ENCODE assay signal across 16 mouse cellular contexts in genomic region chr2:72015366-72015765, GRCm38 (mm10).
"Had no signal": no experiment of that assay in that cellular context is flagged by ENCODE, and none has a peak within 500 bp of the region (broad histone marks: within the 10 kb centered on the region; RNA-seq: fewer than 3 reads in every experiment).

No protein-coding gene starts in this region.

- H3K9me3 ChIP-seq: liver, embryonic 12.5 days; liver, embryonic 15.5 days; lung, embryonic 15.5 days; megakaryocyte, embryonic 14.5 days; midbrain, embryonic 12.5 days; neural tube, embryonic 13.5 days had no signal

- H3K27ac ChIP-seq: kidney, postnatal 0 days; liver, embryonic 12.5 days; liver, embryonic 15.5 days; lung, embryonic 15.5 days; midbrain, embryonic 12.5 days; neural tube, embryonic 13.5 days had no signal

- H3K4me1 ChIP-seq: liver, embryonic 12.5 days; liver, embryonic 15.5 days; megakaryocyte, embryonic 14.5 days; midbrain, embryonic 12.5 days; neural tube, embryonic 13.5 days had no signal

- H3K27me3 ChIP-seq: liver, embryonic 12.5 days; liver, embryonic 15.5 days; lung, embryonic 15.5 days; midbrain, embryonic 12.5 days; neural tube, embryonic 13.5 days had no signal

- H3K4me3 ChIP-seq: liver, embryonic 12.5 days; liver, embryonic 15.5 days; lung, embryonic 15.5 days; megakaryocyte, embryonic 14.5 days; midbrain, embryonic 12.5 days; myocyte; neural tube, embryonic 13.5 days had no signal

- H3K4me2 ChIP-seq: liver, embryonic 12.5 days; liver, embryonic 15.5 days; lung, embryonic 15.5 days; midbrain, embryonic 12.5 days; neural tube, embryonic 13.5 days had no signal

- H3K36me3 ChIP-seq: liver, embryonic 12.5 days; liver, embryonic 15.5 days; lung, embryonic 15.5 days; midbrain, embryonic 12.5 days; neural tube, embryonic 13.5 days had no signal

- DNase-seq: kidney, adult 2 months; kidney, postnatal 25 days; lung, adult 18-20 months; lung, postnatal 10 days; lung, postnatal 36 days; thymus, adult 2 months; thymus, postnatal 14 days; thymus, postnatal 4 days had no signal

- H3K9ac ChIP-seq: liver, embryonic 12.5 days; liver, embryonic 15.5 days; lung, embryonic 15.5 days; midbrain, embryonic 12.5 days; neural tube, embryonic 13.5 days had no signal
